Mouse (Mus musculus): ENCODE data around the gene Creb5.

DNA sequence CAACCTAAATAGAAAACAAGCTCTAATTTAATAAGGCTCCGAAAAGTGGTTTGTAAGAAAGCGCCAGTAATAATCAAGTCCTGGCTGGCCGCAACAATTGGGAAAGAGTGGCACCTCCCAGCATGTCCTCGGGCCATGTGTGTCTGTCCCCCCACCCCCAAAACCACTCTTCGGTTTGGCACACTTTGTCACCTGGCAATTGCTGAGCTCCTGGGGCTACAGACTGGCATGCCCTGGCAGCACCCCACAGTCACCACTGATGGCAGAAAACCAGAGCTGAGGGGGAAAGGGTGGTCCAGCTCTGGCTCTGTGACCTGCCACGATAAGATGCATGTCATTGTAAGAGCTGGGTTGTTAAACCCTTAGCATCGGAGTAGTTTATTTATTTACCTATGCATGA is 175.7 kb downstream of the Creb5 start:
- no peak for TF ChIP-seq EP300 (IDR thresholded peaks at IDR 0.05; ENCODE audit: insufficient read depth, low read depth, low read length)
- TF ChIP-seq POLR2A (IDR thresholded peaks at IDR 0.05; ENCODE audit: insufficient read depth, low read depth, low read length): no peak

Measured in heart, adult 2 months (tissue).